Mouse (Mus musculus) cerebellum, adult 2 months (tissue): Measurements from ENCODE around the gene Psph. TPM values are rescaled to one million over a fixed set of nuclear protein-coding genes. Genes with fewer than 3 reads are reported as not detected.

Experiments used
- DNase-seq, 2 experiments: peaks; one replicate each; pipeline ENCODE4 v3.0.0; 2021
- H3K27ac ChIP-seq: fragments of 200-500 bp; 2 replicates; pipeline ENCODE4 v1.5.1; 2012; ENCODE audit warnings: low read length, control low read depth, inconsistent platforms; ENCODE audit not compliant: insufficient read depth
- H3K27me3 ChIP-seq: fragments of 200-500 bp; 2 replicates; pipeline ENCODE4 v1.6.1; 2012; ENCODE audit warnings: inconsistent platforms, mild to moderate bottlenecking, low read length, moderate library complexity; ENCODE audit not compliant: control insufficient read depth, insufficient read depth
- H3K4me1 ChIP-seq: fragments of 200-500 bp; 2 replicates; pipeline ENCODE4 v1.6.1; 2011; ENCODE audit warnings: low read length; ENCODE audit not compliant: control insufficient read depth, insufficient read depth
- H3K4me3 ChIP-seq: fragments of 200-500 bp; replicated peaks from 2 replicates; pipeline ENCODE3; 2011; ENCODE audit warnings: mild to moderate bottlenecking, low read depth, low read length, control low read depth; ENCODE audit not compliant: insufficient read depth
- CTCF ChIP-seq: fragments of 200-500 bp; IDR thresholded peaks from 2 replicates; pipeline ENCODE4 v1.5.1; 2011; ENCODE audit warnings: low read depth, mild to moderate bottlenecking, control low read depth, low read length, moderate library complexity, borderline replicate concordance; ENCODE audit not compliant: insufficient read depth
- POLR2A ChIP-seq: fragments of 200-500 bp; IDR thresholded peaks from 2 replicates; pipeline ENCODE4 v1.6.1; 2011; ENCODE audit warnings: low read length, control low read depth, borderline replicate concordance; ENCODE audit not compliant: insufficient read depth
- WGBS: fragments of 180-500 bp; shearing (Covaris S2); methylation state at CpG from one replicate; pipeline ENCODE4 v1.1.7; 2018; 5-methylcytosine and 5-hydroxymethylcytosine counted together
- polyA plus RNA-seq: library from polyadenylated mRNA; depleted of rRNA; stranded (reverse); fragments of >200 nt; gene quantifications from 2 replicates; pipeline ENCODE4 v1.2.3, GENCODE M21; 2012

Gene Psph
- polyA plus RNA-seq, 1 experiment: 23.4 TPM

DNA sequence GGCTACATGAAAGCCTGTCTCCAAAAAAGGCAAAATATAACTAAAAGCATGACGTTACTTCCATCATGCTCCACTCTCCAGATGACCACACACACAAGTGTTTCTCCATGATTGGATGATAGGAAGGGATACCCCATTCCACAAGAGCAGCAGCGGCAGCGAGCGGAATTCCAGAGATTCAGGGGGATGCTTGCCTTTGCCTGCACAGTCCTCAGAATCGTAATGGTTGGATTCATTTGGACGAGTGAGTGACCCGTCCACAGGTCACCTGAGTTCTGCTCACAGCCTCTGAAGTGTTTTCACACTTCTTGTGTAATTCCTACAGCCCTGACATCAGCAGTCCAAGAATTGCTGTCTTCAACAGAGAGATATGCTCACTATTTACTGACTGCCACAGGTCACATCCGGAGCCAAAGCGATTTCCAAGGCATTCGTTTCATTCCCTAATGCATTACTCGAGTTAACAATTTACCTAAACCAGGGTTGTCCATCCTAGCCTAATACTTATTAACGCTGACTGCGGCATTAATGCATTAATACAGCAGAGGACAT is 27.2 kb downstream of the Psph start:
- WGBS: 91% methylated on average over 13 of the region's 13 CpGs
- Histone ChIP-seq H3K27me3 (no peaks in the 10 kb centered on the region), H3K4me1 (no peaks in the 10 kb centered on the region), H3K4me3 (no peak overlapping the region), H3K27ac (no peak overlapping the region)
- TF ChIP-seq POLR2A: no peak
- TF ChIP-seq CTCF: no peak
- DNase-seq: no peak

DNA sequence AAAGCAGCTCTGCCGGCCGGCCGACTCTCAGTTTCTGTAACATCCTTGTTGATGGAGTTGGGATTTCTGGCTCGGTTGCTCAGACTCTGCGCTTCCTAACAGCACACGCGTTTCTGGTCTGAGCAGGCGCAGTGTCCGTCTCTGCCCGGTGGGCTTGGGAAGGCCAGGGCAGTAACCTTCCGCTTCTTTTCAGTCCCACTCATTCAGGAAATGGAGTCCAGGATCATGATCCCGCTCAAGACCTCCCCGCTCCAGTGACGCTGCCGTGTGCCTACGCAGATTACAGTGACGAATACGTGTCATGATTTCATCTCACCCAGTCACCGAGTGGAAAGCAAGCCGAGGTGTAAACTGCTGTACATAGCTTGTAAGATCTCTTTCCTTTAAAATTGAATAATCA is 30.4 kb downstream of the Psph start:
- WGBS: 95% methylated on average over 20 of the region's 20 CpGs
- H3K27ac ChIP-seq: no peak overlapping the region
- TF ChIP-seq POLR2A: no peak
- TF ChIP-seq CTCF: no peak
- DNase-seq: no peak
- H3K27me3 ChIP-seq: no peaks in the 10 kb centered on the region
- H3K4me1 ChIP-seq: no peaks in the 10 kb centered on the region
- no peak overlapping the region for H3K4me3 ChIP-seq

DNA sequence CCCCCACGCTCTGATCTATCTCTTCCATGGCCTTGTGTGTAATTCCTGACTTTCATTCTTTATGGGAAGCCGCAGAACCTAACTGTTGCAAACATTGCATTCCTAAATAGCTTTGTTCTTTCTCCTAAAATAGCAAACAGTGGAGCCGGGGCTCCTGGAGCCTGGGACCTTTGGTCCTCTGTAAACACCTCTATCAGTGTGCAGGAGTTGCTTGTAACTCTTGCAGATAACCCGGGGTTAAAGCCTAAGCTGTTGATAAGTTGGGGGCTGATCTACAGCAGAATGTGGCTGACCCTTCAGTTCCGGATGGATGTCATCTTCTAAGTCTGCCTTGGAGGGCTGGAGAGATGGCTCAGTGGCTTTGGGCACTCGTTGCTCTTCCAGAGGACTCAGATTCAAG is 43.2 kb downstream of the Psph start:
- H3K4me3 ChIP-seq: no peak overlapping the region
- WGBS: 88% methylated on average over 6 of the region's 6 CpGs
- no peak overlapping the region for H3K27ac ChIP-seq
- no peak for DNase-seq
- H3K27me3 ChIP-seq: no peaks in the 10 kb centered on the region
- TF ChIP-seq POLR2A: no peak
- TF ChIP-seq CTCF: no peak
- H3K4me1 ChIP-seq: no peaks in the 10 kb centered on the region

DNA sequence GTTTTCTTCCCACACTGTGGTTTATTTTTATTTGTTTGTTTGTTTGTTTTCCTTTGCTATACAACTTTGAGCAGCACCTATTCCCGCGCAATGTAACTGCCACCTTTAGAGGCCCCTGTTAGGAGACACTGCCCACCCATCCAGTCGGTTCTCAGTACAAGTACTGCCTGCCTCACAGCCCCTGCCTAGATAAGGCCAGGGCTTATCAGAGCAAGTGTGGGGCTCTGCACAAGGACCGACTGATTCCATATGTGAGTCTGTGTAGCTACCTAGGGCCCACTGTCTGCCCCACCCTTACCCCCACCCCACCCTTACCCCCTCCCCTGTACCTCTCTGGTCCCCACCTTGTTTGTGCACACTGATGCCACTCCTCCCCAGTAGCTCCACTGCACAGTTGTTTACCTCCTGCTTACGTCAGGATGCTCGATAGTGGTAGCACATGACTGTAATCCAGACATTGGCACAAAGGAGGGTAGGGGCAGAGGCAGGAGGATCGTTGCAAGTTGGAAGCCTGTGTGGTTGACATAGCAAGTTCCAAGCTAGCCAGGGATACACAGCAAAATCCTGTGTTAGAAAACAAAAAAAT is 44.3 kb downstream of the Psph start:
- Histone ChIP-seq H3K4me3 (no peak overlapping the region), H3K27ac (no peak overlapping the region), H3K4me1 (no peaks in the 10 kb centered on the region), H3K27me3 (no peaks in the 10 kb centered on the region)
- DNase-seq: no peak
- no peak for TF ChIP-seq CTCF
- no peak for TF ChIP-seq POLR2A
- 89% methylated on average over 7 of the region's 7 CpGs for WGBS

DNA sequence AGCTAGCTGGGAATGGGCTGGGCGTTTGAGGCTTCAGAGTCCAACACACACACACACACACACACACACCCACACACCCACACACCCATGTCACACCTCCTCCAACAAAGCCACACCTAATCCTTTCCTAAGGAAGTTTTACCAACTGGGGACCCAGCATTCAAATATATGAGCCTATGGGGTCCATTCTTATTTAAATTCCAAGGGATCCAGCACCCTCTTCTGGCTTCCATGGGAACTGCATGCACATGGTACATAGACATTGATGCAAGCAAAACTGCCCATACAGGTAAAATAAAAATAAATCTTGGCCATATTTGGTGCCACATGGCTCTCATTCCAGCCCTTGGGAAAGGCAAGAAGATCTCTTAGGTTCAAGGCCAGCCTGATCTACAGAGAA is 46.3 kb downstream of the Psph start:
- TF ChIP-seq POLR2A (no peak), CTCF (peak; percentile 30; the same call in 1 of the 2 replicates)
- Histone ChIP-seq H3K27me3 (no peaks in the 10 kb centered on the region), H3K4me1 (no peaks in the 10 kb centered on the region), H3K27ac (no peak overlapping the region), H3K4me3 (no peak overlapping the region)
- 83% methylated on average over 1 of the region's 1 CpGs for WGBS
- DNase-seq: peak in 1 of 2 experiments; percentile 30

DNA sequence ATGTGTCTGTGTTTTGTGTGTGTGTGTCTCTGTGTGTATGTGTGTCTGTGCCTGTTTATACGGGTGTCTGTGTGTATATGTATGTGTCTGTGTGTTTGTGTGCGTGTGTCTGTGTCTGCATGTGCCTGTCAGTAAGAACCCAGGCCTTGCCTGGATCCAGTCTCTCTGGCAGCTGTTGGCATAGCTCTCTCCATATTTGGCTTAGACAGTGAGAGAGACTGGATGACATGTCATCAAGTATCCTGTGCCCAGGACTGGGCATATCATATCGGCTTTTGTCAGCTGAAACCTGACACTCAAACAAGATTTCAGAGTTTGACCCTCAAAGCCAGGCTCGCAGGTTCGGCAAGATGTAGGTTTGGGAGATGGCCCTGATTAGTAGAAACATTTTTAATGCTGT is 56.2 kb downstream of the Psph start:
- Histone ChIP-seq H3K4me1 (peaks cover 24% of the 10 kb centered on the region), H3K4me3 (no peak overlapping the region), H3K27me3 (no peaks in the 10 kb centered on the region), H3K27ac (peak overlapping the region; percentile 93)
- DNase-seq: peak; percentile 42 to 51
- TF ChIP-seq POLR2A (no peak), CTCF (no peak)
- WGBS: 56% methylated on average over 5 of the region's 5 CpGs

DNA sequence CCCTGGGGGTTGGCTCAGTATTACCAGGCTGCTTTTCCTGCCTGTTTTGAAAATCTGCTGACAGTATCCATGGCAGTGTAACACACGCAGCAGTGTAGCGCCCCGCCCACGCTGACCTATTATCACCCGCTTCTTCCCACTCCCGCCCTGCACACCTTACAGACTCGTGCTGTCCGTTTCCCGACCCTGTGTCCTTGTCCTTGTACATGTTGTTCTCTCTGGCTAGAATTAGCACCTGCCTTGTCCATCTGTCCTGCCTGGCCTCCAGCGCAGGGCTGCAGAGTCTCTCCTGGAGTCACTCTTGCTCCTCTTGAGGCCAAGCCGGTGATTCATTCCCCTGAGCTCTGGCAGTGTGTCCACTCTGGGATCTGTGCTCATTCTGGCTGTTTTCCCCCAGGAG is 56.9 kb downstream of the Psph start:
- WGBS: 5% methylated on average over 11 of the region's 11 CpGs
- H3K4me3 ChIP-seq: peak overlapping the region; percentile 7
- no peaks in the 10 kb centered on the region for H3K27me3 ChIP-seq
- H3K4me1 ChIP-seq: peaks cover 24% of the 10 kb centered on the region
- TF ChIP-seq POLR2A: peak; percentile 42; the same call in 1 of the 2 replicates
- 0 out of 2 replicates have a peak, but pooled peaks have one; percentile 0 for TF ChIP-seq CTCF
- DNase-seq: peak; percentile 87 to 95
- H3K27ac ChIP-seq: peak overlapping the region; percentile 84

DNA sequence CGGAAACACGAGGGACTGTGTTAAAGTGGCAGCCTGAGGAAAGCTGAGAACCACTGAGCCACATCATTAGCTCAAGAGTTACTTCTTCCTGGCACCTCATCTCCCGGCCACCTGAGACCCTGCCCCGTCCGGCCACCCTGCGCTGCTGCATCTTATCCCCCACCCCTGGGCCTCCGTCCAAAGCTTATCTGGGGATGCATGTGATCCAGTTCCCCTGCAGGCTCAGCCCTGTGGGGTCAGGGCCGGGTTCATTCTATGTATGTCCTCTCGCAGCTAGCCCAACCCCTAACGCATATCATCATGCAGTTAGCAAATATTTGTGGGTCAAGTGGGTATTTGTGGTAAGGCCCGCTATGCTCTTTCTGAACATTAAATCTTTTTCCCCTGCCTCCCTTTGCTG is 58.0 kb downstream of the Psph start:
- peak overlapping the region; percentile 84 for H3K27ac ChIP-seq
- no peaks in the 10 kb centered on the region for H3K27me3 ChIP-seq
- no peak for TF ChIP-seq POLR2A
- no peak for TF ChIP-seq CTCF
- H3K4me3 ChIP-seq: no peak overlapping the region
- DNase-seq: peak in 1 of 2 experiments; percentile 39
- H3K4me1 ChIP-seq: peaks cover 24% of the 10 kb centered on the region
- 44% methylated on average over 11 of the region's 11 CpGs for WGBS
